Mouse (Mus musculus) lung, postnatal 25 days (tissue): ENCODE data around the gene B3gnt9.
"Not testable (repeated sequence)": the region's sequence is repeated elsewhere in the genome, so short reads cannot be mapped to it uniquely, and the experiment has no call there.

ENCODE experiments used
- DNase-seq: peaks from one replicate; pipeline ENCODE4 v3.0.0; 2022; ENCODE audit warnings: low spot score

The B3gnt9 gene

GRCm38 (mm10) chr8:105258911-105259720, 4.2 kb upstream of the B3gnt9 start:
- peak; percentile 30 for DNase-seq

DNA sequence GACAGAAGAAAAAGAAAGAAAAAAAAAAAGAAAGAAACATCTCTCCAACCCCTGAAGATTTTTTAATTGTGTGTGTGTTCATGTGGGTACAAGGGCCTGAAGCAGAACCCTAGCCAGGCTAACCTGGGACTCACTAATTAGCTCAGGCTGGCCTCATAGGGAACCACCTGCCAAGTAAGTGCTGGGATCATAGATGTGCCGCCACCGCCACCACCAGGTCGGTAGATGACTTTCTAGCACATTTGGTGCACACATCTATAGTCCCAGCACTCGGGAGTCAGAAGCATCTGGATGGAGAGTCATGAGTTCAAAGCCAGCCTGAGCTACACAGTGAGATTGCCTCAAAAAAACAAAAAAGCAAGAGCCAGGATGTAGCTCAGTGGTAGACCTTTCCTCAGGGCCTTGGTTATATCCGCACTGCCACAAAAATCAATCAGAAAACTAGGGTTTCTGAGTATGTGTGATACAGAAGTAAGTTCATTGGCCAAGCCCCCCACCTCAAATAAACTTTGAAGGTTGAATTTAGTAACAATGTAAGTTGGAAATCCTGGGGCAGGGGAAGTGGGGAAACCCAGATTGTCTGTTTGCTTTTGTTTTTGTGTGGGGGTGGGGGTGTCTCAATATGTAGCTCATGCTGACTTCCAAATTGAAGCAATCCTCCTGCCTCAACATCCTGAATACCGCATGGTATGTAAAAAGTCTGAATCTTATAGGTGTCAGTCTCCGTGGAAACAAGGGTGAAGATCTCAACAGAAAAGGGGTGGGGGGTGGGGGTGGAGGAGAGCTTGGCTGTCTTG, 2.6 kb upstream of the B3gnt9 start:
- DNase-seq = no peak

DNA sequence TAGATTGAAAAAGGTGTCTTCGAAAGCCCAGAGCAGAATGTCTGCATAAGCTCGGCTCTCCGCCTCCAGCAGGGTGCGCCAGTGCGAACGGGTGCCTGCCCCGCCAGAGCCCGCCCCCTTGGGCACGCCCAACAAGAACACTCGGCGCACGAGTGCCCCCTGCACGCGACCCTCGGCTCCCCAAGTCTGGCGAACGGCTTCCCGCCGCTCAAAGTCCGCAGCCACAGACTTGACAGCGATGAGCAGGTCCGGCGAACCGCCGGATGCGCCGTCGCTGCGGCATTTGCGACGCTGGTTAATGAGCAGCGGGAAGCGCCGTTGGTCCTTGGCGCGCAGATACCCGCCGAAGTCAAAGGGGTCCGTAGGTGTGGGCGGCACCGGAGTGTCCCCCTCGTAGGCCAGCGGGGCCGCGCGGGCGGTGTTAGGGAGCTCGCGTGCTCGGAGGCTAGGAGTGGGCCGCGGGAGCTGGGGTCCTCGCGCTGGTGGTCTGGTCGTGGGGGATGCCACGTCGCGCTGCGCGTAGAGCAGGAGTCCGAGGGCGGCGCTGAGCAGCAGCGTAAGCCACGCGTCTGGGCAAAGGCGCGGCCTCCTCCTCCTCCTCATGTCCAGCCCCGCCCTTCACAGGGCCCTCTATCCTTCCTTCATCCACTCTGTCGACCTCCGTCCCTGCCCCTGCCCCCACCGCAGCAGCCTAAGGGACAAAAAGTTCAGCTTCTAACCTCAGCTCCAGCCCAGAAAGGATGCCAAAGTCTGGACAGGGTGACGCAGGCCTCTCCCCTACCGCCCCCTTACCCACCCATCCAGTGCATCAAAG, 594 bp downstream of the B3gnt9 start:
- peak; percentile 88 for DNase-seq

GRCm38 (mm10) chr8:105253766-105254151, 1.2 kb downstream of the B3gnt9 start:
- no peak for DNase-seq

DNA sequence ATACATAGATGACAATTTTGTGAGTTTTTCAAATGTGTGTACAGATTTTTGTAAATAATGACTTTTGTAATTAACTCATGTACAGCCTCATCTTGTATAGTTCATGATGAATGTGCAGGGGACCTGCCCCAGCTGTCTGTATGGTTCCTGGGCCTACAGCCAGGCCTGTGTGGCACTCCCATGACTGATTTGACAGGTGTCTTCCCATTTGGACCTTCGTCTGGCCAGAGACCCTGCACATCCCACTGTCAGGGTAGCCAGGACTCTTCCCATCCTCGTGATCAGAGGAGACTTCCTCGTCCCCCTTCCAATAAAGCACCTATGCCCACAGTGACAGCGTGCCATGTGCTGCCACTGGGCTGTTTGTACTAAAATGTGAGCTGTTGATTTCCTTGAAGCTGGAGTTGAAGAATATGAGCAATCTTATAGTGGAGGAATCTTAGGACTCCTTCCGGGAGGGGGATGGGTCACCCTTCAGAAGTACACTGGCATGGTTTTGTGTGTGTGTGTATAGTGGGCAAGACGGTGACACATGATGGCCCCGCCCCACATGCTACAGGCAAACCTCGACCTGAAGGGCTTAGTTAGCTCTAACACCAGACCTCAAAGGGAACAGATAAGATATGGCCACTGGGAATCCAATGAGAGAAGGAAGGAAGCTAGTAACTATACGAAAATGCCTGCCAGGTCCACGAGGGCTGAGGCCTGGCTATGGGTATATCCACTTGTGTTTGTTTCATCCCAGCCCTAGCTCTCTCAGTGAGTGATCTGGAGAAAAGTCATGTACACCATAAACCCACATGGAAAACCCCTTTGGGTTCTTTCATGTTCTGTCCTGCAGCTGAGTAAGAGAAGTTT, 2.0 kb downstream of the B3gnt9 start:
- no peak for DNase-seq

- DNase-seq = peak; percentile 66
Measured at GRCm38 (mm10) chr8:105251954-105252353, 3.0 kb downstream of the B3gnt9 start.

GRCm38 (mm10) chr8:105241016-105241415, 13.9 kb downstream of the B3gnt9 start:
- peak; percentile 70 for DNase-seq

GRCm38 (mm10) chr8:105237442-105238142, 17.4 kb downstream of the B3gnt9 start:
- DNase-seq = no peak

DNA sequence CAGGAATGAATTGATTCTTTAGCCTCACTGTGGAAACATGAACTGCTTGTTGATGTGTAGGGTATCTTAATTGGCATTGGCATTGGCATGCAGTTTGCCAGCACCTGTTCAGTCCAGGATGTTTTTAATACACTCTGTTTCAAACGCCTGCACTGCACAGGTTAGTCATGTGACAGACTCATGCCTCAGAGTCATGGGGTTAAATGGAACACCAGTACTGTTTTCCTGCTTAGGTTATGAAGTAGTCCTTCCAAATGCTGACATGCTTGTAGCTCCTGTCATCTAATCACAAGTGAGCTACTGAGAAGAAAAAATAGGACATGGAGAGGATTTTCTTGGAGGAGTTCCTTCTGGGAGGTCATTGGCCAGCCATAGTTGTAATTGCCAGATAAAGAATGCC, 19.7 kb downstream of the B3gnt9 start:
- no peak for DNase-seq

DNA sequence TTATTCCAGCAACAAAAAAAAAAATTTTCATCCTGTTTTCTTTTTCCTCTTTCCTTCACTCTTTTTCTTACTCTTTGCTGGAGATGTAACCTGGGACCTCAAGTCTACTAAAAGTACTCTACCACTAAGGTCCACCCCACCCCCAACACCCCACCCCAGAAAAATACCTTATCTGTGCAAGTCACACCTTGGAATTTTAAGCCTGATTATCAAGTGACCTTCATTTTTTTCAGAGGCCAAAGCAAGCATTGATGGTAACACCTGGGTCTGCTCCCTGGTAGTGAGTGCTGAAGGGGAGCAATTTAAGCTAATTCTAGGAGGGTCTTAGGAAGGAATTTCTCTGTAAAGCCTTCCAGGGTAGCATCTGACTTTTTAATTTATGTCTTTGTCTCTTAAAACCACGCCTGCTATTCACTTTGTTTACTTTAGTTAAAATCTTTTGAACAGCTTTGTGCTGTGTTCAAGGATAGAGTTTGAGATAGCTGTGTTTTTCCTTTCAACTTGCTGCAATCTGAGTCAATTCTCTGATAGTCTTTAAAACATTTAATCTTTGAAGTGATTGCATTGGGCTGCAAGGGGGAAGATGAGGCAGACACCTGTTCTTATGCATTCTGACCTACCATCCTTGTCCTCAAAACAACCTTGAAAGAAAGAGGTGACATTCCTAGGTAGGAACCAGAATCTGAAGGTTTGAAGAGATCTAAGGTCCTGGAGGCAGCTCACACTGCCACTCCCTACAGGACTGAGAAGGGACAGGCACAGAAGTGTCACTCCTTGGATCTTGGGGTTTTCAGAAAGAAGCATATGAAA, 21.6 kb downstream of the B3gnt9 start:
- no peak for DNase-seq

DNA sequence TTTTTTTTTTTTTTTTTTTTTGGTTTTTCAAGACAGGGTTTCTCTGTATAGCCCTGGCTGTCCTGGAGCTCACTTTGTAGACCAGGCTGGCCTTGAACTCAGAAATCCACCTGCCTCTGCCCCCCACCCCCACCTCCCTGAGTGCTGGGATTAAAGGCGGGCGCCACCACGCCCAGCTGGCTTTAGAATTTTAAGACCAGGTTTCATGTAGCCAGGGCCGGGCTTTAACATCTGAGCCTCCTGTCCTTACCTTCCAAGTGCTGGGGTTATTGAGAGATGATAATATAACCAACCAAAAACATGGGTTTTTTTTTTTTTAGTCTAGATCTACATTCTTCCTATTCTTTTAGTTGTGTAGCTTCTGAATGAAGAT, 22.6 kb downstream of the B3gnt9 start:
- not testable (repeated sequence) for DNase-seq

- no peak for DNase-seq
Measured at GRCm38 (mm10) chr8:105231503-105232320, 23.2 kb downstream of the B3gnt9 start.

- peak; percentile 85 for DNase-seq
Measured at GRCm38 (mm10) chr8:105225917-105226316, 29.0 kb downstream of the B3gnt9 start.

DNA sequence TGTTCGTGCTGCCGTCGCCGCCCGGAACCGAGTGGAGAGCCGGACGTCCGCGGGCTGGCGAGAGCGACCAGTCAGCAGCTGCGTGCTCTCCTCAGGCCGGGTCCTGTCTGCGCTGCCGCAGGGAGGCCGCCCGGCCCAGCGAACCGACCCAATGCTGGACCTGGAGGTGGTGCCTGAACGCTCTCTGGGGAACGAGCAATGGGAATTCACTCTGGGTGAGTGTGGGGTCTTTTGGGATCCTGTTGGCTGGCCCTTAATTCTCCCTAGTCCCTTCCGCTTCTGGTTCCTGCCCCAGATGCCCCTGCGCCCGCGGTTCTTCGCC, 29.7 kb downstream of the B3gnt9 start:
- DNase-seq = no peak

- peak; percentile 95 for DNase-seq
Measured at GRCm38 (mm10) chr8:105224413-105225271, 30.3 kb downstream of the B3gnt9 start, which contains the start of gene D230025D16Rik. Gene D230025D16Rik, plus strand, starts transcription at chr8:105225145.

DNA sequence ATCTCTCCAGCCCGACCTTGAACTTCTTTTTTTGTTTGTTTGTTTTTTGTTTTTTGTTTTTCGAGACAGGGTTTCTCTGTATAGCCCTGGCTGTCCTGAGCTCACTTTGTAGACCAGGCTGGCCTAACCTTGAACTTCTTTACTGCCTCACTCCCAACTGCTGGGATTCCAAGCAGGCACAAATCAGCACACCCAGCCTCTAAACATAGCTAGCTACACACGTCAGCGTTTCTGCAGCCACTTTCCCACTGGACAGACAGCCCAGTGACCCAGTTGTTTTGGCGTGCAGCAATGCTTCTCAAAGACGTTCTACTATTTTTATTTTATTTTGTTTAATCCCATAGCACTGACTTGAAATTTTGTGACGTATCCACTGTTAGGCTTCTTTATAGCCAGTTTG, 31.1 kb downstream of the B3gnt9 start:
- no peak for DNase-seq

DNA sequence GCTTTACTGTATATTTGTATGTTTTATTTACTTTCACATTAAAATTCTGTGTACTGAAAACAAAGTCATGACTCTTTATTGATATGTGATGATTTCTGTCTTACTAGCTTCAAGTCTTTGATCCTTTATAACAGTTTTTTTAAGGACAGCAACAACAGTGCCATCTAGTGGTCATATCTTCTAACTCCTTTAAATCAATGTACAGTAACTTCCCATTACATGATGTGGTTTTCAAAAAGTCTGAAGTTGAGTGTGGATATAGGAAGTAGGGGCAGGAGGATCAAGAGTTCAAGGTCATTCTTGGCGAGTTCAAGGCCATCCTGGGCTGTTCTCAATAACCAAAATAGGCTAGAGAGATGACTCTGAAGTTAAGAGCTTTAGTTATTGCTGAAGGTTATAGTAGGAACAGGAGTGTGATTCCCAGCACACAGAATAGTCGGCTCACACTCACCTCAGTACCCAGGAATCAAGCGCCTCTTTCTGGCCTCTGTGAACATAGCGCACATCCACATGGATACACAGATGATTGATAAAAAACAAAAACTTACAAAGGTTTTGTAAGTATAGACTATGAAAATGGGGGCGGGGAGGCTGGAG, 36.9 kb downstream of the B3gnt9 start:
- DNase-seq = peak; percentile 71

GRCm38 (mm10) chr8:105214104-105214503, 40.8 kb downstream of the B3gnt9 start:
- DNase-seq = no peak
